Mouse (Mus musculus): ENCODE measurements around the gene Taf1d. TPM values are rescaled to one million over a fixed set of nuclear protein-coding genes. Genes with fewer than 3 reads are reported as not detected.
"Not testable (repeated sequence)": the region's sequence is repeated elsewhere in the genome, so short reads cannot be mapped to it uniquely, and the experiment has no call there.

Gene Taf1d
- total RNA-seq, 2 experiments from 2014 or later = 101 to 103 TPM

DNA sequence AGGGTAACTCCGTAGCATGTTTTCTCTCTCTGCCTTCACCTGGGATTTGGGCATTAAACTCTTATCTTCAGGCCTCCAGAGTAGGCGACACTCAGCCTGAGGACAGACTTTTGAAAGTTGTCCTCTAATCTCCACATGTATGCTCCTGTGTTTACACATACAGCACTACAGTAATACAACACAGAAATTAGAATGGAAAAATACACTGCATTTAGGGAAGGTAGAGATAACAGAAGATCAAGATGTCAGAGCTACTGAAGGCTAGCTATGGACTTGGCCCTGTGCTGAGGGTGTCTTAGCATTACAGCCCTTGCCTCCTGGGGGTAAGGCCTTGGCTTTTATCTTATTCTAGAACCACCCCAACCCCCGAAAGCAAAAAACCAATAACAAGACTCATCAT is 17.6 kb upstream of the Taf1d start:
- no peak for DNase-seq
- Histone ChIP-seq H3K4me3 (no peak overlapping the region), H3K27ac (no peak overlapping the region)
- no peak for TF ChIP-seq CTCF (IDR thresholded peaks at IDR 0.05)
- intact Hi-C loops (cut with DNase I) = no loop called here

GRCm38 (mm10) chr9:15289251-15289650 is 16.8 kb upstream of the Taf1d start:
- TF ChIP-seq CTCF (IDR thresholded peaks at IDR 0.05) = no peak
- H3K27ac ChIP-seq = no peak overlapping the region
- intact Hi-C loops (cut with DNase I) = no loop called here
- H3K4me3 ChIP-seq = no peak overlapping the region
- DNase-seq = no peak

DNA sequence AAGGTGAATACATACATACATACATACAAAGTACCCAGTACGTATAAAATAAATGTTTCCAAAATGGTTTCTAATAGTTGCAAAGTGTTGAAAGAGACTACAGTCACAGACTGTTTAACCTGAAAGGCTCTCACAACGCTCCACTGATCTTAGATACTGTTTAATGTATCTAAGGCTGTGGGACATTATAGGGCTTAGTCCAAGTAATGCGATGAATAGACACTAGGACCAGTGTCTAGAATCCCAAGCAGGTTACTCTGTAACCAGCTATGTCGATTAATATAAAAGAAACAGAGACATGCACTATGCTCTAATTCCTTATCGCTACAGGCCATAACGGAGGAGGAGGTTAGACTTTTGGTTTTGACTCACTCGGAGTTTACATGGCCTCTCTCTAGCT is 8.9 kb upstream of the Taf1d start:
- no peak overlapping the region for H3K4me3 ChIP-seq
- no peak for TF ChIP-seq CTCF (IDR thresholded peaks at IDR 0.05)
- no peak overlapping the region for H3K27ac ChIP-seq
- no peak for DNase-seq
- intact Hi-C loops (cut with DNase I) = no loop called here

DNA sequence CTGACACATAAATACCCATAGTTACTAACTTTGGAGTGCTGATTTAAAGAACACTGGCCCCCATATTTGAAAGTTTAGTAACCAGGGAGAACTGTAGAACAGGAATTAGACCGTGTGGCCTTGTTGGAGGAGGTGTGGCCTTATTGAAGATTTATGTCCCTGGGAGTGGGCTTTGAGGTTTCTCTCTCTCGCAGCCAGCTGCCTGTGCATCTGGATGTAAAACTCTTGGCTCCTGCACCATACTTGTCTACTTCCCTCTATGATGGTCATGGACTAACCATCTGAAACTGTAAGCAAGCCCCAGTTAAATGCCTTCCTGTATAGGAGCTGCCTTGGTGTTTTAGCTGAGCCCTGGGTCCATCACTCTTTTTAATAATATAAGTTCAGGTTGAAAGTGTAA is 7.6 kb upstream of the Taf1d start:
- Histone ChIP-seq H3K4me3 (no peak overlapping the region), H3K27ac (no peak overlapping the region)
- DNase-seq = no peak
- TF ChIP-seq CTCF (IDR thresholded peaks at IDR 0.05) = no peak
- intact Hi-C loops (cut with DNase I) = no loop called here

GRCm38 (mm10) chr9:15300056-15300455 is 6.0 kb upstream of the Taf1d start:
- TF ChIP-seq CTCF (IDR thresholded peaks at IDR 0.05) = no peak
- no peak for DNase-seq
- Histone ChIP-seq H3K4me3 (no peak overlapping the region), H3K27ac (no peak overlapping the region)
- intact Hi-C loops (cut with DNase I) = no loop called here

GRCm38 (mm10) chr9:15301399-15301798 is 4.6 kb upstream of the Taf1d start:
- no peak for TF ChIP-seq CTCF (IDR thresholded peaks at IDR 0.05)
- H3K4me3 ChIP-seq = peak overlapping the region; percentile 26
- DNase-seq = peak; percentile 55
- H3K27ac ChIP-seq = peak overlapping the region; percentile 78
- intact Hi-C loops (cut with DNase I) = no loop called here

DNA sequence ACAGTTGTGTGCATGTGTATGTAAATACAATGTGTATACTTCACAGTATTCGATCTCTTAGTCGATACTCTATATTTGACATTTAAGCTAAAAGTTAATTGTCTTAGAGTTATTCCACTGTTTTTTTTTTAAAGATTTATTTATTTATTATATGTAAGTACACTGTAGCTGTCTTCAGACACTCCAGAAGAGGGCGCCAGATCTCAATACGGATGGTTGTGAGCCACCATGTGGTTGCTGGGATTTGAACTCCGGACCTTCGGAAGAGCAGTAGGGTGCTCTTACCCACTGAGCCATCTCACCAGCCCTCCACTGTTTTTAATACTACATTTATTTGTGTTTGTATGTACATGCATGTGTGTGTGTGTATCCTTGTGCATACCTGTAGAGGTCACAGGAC is 4.0 kb upstream of the Taf1d start:
- H3K4me3 ChIP-seq; intact Hi-C loops (cut with DNase I); DNase-seq: not testable (repeated sequence)
- peak overlapping the region; percentile 78 for H3K27ac ChIP-seq
- peak; percentile 42 for TF ChIP-seq CTCF (IDR thresholded peaks at IDR 0.05)

DNA sequence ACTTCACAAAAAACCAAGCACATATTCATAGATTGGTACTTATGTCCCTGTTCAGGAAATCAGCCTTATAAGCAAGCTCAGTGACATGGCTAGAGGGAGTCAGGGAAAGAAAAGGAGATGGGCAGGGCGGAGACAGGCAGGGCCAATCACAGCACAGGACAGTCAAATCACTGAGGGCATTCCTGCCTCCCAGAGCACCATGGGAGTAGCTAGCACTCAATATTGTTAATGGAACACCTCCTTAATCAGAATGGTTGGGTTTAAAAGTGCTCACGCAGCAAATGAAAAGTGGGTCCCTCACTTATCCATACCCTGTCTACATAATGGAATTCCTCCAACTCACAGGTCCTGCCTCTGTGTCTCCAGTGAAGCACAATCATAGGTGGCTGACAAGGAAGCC is 3.1 kb upstream of the Taf1d start:
- intact Hi-C loops (cut with DNase I) = no loop called here
- no peak for TF ChIP-seq CTCF (IDR thresholded peaks at IDR 0.05)
- H3K4me3 ChIP-seq = no peak overlapping the region
- no peak overlapping the region for H3K27ac ChIP-seq
- no peak for DNase-seq

- DNase-seq = peak; percentile 30
- intact Hi-C loops (cut with DNase I) = loop anchor here (1.0 to 5.0 kb wide), 2 partner anchors 26 to 51 kb away; partner anchors contain the start of gene Cep295
- TF ChIP-seq CTCF (IDR thresholded peaks at IDR 0.05) = no peak
- Histone ChIP-seq H3K27ac (peak within 1 kb of the TSS; percentile 97), H3K4me3 (peak within 1 kb of the TSS; percentile 100)
Measured at GRCm38 (mm10) chr9:15306398-15307119, 545 bp downstream of the Taf1d start, which contains the start of gene 4931406C07Rik. TSS of gene 4931406C07Rik (minus strand) at chr9:15306448.

DNA sequence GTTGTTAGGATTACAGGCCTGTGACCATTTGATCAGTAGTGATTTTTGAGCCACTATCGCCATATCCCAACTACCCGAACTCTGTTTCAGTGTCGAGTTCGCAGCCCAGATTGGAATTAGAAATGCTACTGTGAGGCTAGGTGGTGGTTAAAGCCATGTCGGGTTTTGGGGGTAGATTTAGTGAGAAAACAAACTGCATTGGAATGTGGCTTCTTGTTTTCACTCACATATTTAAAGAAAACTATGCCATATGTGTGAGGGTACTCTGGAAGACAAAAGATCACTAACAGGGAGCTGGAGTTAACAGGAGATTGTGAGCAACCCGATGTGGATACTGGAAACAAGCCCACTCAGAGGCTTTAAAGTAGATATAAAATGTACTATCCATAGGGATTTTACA is 1.2 kb downstream of the Taf1d start:
- TF ChIP-seq CTCF (IDR thresholded peaks at IDR 0.05) = no peak
- peak overlapping the region; percentile 100 for H3K4me3 ChIP-seq
- intact Hi-C loops (cut with DNase I) = loop anchor here (5.0 kb wide), 1 partner anchor 50 kb away; the partner anchor contains the start of gene Cep295
- DNase-seq = no peak
- H3K27ac ChIP-seq = peak overlapping the region; percentile 97

DNA sequence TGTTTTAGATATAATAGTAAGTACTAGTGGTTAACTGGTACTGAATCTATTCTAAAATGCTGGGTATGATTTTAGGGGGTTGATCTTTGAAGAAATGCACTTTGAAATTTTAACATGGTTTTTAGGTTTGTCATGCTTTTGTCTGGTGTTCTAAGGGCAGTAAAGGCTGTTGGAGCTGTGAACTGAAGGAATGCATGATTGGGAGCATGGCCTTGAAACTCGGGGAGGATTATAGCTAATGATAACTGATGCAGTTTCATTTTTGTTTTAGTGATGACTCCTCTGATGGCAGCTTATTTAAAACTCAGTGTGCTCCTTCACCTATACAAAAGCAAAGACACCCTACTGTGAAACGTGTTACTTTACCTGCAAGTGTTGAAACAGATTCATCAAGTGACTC is 2.2 kb downstream of the Taf1d start:
- H3K4me3 ChIP-seq = no peak overlapping the region
- DNase-seq = no peak
- no peak for TF ChIP-seq CTCF (IDR thresholded peaks at IDR 0.05)
- intact Hi-C loops (cut with DNase I) = loop anchor here (5.0 kb wide), 1 partner anchor 49 kb away; the partner anchor contains the start of gene Cep295
- no peak overlapping the region for H3K27ac ChIP-seq

GRCm38 (mm10) chr9:15309425-15309824 is 3.4 kb downstream of the Taf1d start:
- intact Hi-C loops (cut with DNase I) = loop anchor here (5.0 kb wide), 1 partner anchor 48 kb away; the partner anchor contains the start of gene Cep295
- H3K4me3 ChIP-seq = no peak overlapping the region

GRCm38 (mm10) chr9:15310179-15310578 is 4.2 kb downstream of the Taf1d start:
- DNase-seq = no peak
- intact Hi-C loops (cut with DNase I) = no loop called here
- TF ChIP-seq CTCF (IDR thresholded peaks at IDR 0.05) = no peak
- no peak overlapping the region for H3K27ac ChIP-seq
- no peak overlapping the region for H3K4me3 ChIP-seq

More at GRCm38 (mm10) chr9:15309425-15309824, 3.4 kb downstream of the Taf1d start:
- TF ChIP-seq CTCF (IDR thresholded peaks at IDR 0.05) = no peak
- no peak overlapping the region for H3K27ac ChIP-seq
- no peak for DNase-seq
